Mouse (Mus musculus) MEL-GATA-1-ER (cell line): Measurements from ENCODE around the gene Ccdc157.
A peak's percentile ranks its signal among the peaks of the same experiment; 100 is the strongest.

Experiments used
- DNase-seq: peaks from one replicate; pipeline ENCODE4 v3.0.0-alpha.2; 2012; ENCODE audit warnings: low read depth; ENCODE audit errors: extremely low read depth

Ccdc157 gene

DNA sequence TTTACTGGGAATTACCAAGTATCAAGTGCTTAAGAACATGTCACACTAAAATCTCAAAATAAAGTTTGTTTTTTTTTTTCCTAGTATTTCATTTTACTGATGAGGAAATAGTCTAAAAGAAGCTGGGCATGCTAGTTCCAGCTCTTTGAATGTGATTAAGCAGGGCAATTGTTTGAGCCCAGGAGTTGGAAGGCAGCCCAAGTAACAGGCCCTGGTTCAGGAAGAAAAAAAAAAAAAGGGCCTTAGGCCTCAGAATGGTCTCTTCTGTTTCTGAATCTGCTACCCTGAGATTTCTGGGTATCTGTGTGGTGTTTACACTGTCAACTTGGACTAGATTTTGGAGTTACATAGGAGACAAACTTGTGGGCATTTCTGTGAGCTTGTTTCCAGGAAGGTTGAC lies 23.4 kb upstream of the Ccdc157 start:
- DNase-seq, result no peak

DNA sequence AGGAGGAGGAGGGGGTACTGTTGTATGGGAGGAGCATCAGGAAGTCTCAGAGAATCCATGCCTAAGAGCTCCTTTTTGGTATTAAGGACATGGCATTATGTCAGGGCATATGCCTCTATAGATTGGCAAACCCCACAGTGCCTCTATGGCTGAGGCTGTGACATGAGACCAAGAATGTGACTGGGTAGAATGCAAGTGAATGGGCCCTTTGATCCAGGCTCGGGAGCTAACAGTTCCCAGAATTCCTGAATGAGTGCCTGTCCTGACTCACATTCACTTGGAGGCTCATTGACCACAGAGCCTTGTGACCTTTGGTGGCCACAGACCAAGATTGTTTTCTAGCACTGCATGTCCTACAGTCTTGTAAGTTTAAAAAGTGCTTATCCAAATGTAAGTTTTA lies 22.0 kb upstream of the Ccdc157 start:
- DNase-seq, result no peak

DNA sequence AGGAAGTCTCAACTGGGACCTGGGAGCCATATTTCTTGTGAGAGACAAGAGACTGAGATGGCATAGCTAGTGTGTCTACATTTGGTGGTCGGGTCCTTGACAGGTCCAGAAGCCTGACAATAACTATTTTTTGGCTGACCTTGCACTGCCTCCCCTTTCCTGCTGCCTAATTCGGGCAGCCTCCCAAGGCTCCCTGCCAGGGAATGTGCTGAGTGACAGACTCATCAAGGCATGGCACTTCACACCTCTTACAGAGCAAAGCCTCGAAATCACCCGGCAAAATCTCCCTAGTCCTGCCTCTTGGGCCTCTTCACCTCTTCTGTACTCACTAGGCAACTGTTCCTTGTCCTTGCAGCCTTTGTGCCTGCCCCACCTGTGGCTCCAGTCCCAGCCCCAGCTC lies 17.6 kb upstream of the Ccdc157 start:
- DNase-seq, result no peak

- no peak for DNase-seq
Measured at GRCm38 (mm10) chr11:4174586-4174985, 14.5 kb upstream of the Ccdc157 start.

GRCm38 (mm10) chr11:4166467-4167090 lies 6.5 kb upstream of the Ccdc157 start:
- no peak for DNase-seq

GRCm38 (mm10) chr11:4164701-4165100 lies 4.6 kb upstream of the Ccdc157 start:
- DNase-seq, result no peak

DNA sequence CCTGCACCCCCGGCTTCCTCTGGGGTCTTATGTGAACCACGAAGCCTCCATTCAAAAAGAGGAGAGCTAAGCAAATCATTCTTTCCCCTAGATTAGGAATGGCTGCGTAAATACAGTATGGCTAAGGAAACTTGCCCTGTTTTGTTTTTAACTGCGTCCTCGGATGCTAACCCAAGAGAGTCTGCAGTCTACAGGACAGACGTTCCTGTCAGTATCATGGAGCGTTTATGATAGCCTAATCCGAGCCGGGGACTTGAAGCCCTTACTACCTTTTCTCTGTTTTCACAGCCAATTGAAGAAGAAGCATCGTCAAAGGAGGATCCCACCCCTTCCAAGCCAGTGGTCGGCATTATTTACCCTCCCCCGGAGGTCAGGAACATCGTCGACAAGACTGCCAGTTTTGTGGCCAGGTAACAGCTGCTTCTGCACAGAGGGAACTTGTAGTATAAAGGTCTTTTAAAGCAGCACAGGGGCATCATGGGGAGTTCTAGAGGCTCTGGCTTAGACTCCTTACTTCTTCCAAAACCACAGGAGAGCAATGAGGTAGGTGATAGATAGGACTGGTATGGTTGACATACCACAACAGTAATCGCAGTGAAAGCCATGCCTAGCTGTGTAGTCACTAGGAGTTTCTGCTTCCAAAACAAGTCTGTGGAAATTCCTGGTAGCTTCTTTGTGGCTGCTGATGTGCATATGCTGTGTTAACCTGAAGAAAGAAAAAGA lies 826 bp upstream of the Ccdc157 start:
- DNase-seq, result peak; percentile 19

- DNase-seq, result no peak
Measured at GRCm38 (mm10) chr11:4158676-4159075, 1.4 kb downstream of the Ccdc157 start.

DNA sequence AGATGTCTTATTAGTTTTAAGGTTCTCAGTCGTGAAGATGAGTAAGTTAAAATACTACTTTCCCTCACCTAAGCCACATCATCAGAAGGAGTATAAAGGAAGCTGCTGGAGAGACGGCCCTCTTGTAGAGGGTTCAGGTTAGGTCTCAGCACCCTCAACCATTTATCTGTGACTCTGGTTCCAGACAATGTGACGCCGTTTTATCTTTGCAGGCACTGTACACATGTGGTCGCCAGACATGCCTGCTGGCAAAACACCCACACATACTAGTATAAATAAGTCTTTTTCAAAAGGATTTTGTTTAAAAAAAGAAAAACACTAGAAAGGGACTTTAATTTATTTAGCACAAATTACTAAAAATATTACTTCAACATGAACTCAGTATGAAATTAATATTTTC lies 4.5 kb downstream of the Ccdc157 start:
- no peak for DNase-seq

DNA sequence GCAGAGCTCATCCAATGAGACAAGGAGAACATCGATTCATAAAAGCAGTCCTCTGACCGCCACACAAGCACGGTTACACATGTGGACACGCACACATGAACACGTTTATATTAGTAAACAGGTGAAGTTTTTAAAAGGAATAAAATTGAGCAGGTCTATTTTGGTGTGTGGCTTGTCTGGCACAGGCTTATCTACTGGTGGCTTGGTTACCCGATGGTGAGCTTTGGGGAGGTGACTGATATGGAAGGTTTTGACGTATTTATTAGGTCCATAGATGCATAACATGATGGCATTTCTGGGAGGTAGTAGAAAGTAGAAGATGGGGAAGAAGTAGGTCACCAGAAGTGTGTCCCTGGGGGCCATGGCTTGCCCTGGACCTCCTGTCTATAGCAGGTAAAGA lies 6.4 kb downstream of the Ccdc157 start:
- DNase-seq, result no peak

GRCm38 (mm10) chr11:4149886-4150285 lies 10.2 kb downstream of the Ccdc157 start:
- DNase-seq, result no peak

DNA sequence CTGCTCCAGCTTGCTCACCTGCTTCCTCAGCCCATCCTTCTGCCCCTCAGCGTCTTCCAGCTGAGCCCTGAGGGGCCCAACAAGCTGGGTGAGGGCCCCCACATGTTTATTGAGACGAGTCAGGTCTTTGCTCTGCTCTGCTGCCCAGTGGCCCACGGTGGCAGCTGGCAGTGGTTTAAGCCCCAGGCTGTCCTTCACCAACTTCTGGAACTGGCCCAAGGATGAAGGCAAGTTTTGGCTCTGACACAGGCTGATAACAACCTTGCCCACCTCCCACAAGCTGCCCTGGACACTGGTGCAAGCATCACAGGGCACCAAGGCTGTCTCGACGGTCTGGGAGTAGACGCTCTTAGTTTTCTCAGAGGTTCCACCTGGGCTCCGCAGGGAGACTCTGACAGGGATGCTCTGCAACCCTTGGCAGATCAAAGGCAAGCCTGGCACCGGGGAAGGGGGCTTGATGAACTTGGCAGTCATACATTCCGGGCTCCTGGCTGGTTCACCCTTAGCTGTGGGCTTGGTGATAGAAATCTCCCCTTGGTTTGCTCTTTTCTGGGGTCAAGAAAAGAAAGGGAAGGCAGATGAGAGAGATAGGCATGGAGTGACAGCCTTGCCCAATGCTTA lies 11.4 kb downstream of the Ccdc157 start:
- DNase-seq, result no peak

DNA sequence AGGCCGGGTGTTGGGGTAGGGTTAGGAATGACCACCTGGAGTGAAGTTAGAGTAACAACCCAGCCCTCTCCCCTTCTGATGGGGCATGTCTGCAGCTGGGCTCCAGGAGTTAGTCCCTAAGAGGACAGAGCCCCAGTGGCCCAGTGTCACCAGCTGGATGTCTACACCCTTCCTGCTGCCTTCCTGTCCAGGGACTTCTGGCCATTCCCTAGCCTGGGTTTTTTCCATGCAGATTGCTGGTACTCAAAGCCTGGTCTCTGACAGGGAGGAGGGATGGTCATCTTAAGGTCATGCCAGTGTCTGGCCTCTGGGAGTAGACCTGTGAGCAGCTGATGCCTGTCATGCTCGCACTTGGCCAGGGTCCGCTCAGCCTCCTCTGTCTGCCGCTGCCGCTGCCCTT lies 12.0 kb downstream of the Ccdc157 start:
- DNase-seq, result no peak

GRCm38 (mm10) chr11:4147098-4147497 lies 13.0 kb downstream of the Ccdc157 start:
- DNase-seq, result no peak

DNA sequence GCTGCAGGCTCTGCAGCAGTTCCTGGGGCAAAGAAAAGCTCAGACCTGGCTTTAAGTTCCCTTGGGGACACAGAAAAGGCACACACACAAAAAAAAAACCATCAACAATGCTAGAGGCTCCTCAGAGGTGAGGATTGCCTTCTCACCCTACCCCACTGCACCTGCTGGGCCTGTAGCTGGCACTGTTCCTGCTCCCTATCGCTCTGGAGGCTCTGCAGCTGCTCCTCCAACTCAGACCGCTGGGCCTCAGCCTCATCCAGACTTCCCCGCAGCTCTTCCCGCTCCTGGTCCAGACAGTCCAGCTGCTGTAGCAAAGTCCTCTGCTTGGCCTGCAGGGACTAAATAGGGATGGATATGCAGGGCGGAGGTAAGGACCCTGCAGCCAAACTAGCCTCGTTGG lies 13.7 kb downstream of the Ccdc157 start:
- DNase-seq, result no peak

DNA sequence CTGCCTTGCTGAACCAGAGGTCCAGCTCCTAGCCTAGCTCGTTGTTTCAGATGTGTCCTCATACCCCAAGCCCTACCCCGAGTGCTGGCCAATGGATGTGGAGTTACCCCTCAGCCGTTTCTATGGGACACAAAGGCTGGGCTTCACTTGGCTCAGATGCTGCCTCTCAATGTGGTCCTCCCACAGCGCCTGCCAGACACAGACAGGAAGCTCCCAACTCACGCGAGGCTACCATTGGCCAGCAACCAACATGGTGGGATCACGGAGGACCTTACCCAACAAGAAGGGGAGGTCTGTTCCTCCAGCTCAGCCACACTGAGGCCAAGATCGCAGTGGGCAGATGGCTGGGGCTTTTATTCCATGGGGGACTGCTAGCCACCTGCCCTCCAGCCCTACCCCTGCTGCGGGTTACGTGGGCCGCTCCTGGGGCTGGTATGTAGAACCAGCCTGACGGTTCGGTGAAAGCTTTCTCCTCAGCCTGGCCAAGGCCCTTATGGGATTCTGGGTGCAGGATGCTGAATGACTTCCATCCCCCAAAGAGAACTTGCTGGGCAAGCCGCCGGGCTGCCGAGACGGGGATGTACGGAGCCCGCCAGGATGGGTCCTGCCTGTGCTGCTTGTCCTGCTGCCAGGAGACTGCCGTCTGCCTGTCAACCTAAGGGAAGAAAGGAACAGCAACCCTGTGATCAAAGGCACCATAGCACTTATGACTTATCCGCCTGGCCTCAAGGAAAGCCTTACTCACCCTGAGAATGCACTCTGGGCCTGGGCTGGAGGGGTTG lies 16.6 kb downstream of the Ccdc157 start:
- no peak for DNase-seq

GRCm38 (mm10) chr11:4142352-4142751 lies 17.7 kb downstream of the Ccdc157 start:
- no peak for DNase-seq

GRCm38 (mm10) chr11:4141505-4141904 lies 18.6 kb downstream of the Ccdc157 start:
- DNase-seq, result no peak

- no peak for DNase-seq
Measured at GRCm38 (mm10) chr11:4138964-4139363, 21.1 kb downstream of the Ccdc157 start.

GRCm38 (mm10) chr11:4134986-4135935 lies 24.8 kb downstream of the Ccdc157 start, which contains the start of gene Rnf215:
TSS of gene Rnf215 (plus strand) at chr11:4135202.
- peak; percentile 63 for DNase-seq

GRCm38 (mm10) chr11:4134400-4134799 lies 25.7 kb downstream of the Ccdc157 start:
- no peak for DNase-seq
